Mouse (Mus musculus) heart, embryonic 10.5 days (tissue): ENCODE results near the gene Plcb4. TPM values are rescaled to one million over a fixed set of nuclear protein-coding genes. Genes with fewer than 3 reads are reported as not detected.

Experiments used
- DNase-seq: peaks from one replicate; pipeline ENCODE4 v3.0.0-alpha.2; 2017; ENCODE audit warnings: low spot score
- H3K27ac ChIP-seq: fragments of 300-500 bp; sonication (generic); 2 replicates; pipeline ENCODE4 v1.5.1; 2016; ENCODE audit warnings: mild to moderate bottlenecking
- H3K27me3 ChIP-seq: fragments of 300-500 bp; sonication (generic); 2 replicates; pipeline ENCODE4 v1.6.1; 2016; ENCODE audit warnings: mild to moderate bottlenecking; ENCODE audit not compliant: poor library complexity, insufficient read depth, severe bottlenecking
- H3K36me3 ChIP-seq: fragments of 300-500 bp; sonication (generic); 2 replicates; pipeline ENCODE4 v1.6.1; 2016; ENCODE audit warnings: mild to moderate bottlenecking, moderate library complexity
- H3K4me1 ChIP-seq: fragments of 300-500 bp; sonication (generic); 2 replicates; pipeline ENCODE4 v1.6.1; 2016; ENCODE audit warnings: mild to moderate bottlenecking
- H3K4me3 ChIP-seq: fragments of 300-500 bp; sonication (generic); 2 replicates; pipeline ENCODE4 v1.5.1; 2016; ENCODE audit warnings: mild to moderate bottlenecking, moderate library complexity
- H3K9me3 ChIP-seq: fragments of 300-500 bp; sonication (generic); 2 replicates; pipeline ENCODE4 v1.6.1; 2016; ENCODE audit warnings: mild to moderate bottlenecking, moderate library complexity
- WGBS: fragments of 180-500 bp; shearing (Covaris S2); methylation state at CpG from one replicate; pipeline ENCODE4 v1.1.7; 2016; 5-methylcytosine and 5-hydroxymethylcytosine counted together
- polyA plus RNA-seq: library from polyadenylated mRNA; unstranded; fragments of >200 nt; fragmentation: Nextera tagmentation; extraction: Ambion mirVana; gene quantifications from 2 replicates; pipeline ENCODE4 v1.2.1, GENCODE M21; 2016

Gene Plcb4
- polyA plus RNA-seq, 1 experiment from 2014 or later, result 17.8 TPM

GRCm38 (mm10) chr2:135711049-135711924, 52.5 kb downstream of the Plcb4 start:
- 31% methylated on average over 8 of the region's 8 CpGs for WGBS
- H3K9me3 ChIP-seq, result no peaks in the 10 kb centered on the region
- peaks cover 20% of the 10 kb centered on the region for H3K4me1 ChIP-seq
- no peaks in the 10 kb centered on the region for H3K36me3 ChIP-seq
- H3K27me3 ChIP-seq, result no peaks in the 10 kb centered on the region
- H3K27ac ChIP-seq, result peak overlapping the region; percentile 73
- H3K4me3 ChIP-seq, result peak overlapping the region; percentile 40
- no peak for DNase-seq

- Histone ChIP-seq H3K36me3 (no peaks in the 10 kb centered on the region), H3K27me3 (no peaks in the 10 kb centered on the region), H3K27ac (peak overlapping the region; percentile 73), H3K9me3 (no peaks in the 10 kb centered on the region), H3K4me3 (peak overlapping the region; percentile 40), H3K4me1 (peaks cover 24% of the 10 kb centered on the region)
- WGBS, result 18% methylated on average over 8 of the region's 8 CpGs
- DNase-seq, result no peak
Observed at GRCm38 (mm10) chr2:135711925-135712288, 53.1 kb downstream of the Plcb4 start.

DNA sequence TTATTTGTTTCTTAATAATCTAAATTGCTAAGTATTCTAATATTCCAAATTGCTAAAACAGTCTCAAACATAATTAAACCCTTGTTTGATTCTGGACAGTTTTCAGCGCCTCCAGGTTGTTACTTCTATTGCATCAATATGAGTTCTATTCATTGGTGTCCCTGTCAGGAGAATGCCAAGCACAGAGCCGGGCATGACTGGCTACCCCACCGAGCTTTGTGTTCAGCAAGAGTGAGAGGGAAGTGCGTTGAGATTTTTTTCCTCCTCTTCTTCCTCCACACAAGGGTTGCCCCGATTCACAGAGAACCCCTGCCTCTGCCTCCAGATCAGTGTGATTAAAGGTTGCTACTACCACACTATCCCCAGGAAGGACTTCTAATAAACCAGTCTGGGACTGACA, 53.5 kb downstream of the Plcb4 start:
- Histone ChIP-seq H3K36me3 (no peaks in the 10 kb centered on the region), H3K27ac (no peak overlapping the region), H3K9me3 (no peaks in the 10 kb centered on the region), H3K27me3 (no peaks in the 10 kb centered on the region), H3K4me1 (peaks cover 28% of the 10 kb centered on the region), H3K4me3 (no peak overlapping the region)
- WGBS, result 40% methylated on average over 5 of the region's 5 CpGs
- DNase-seq, result no peak

- 0 out of 2 replicates have a peak overlapping the region, but pooled peaks have one; percentile 22 for H3K27ac ChIP-seq
- peaks cover 34% of the 10 kb centered on the region for H3K4me1 ChIP-seq
- no peak for DNase-seq
- WGBS, result 49% methylated on average over 6 of the region's 6 CpGs
- no peaks in the 10 kb centered on the region for H3K9me3 ChIP-seq
- no peaks in the 10 kb centered on the region for H3K27me3 ChIP-seq
- H3K36me3 ChIP-seq, result no peaks in the 10 kb centered on the region
- H3K4me3 ChIP-seq, result no peak overlapping the region
Observed at GRCm38 (mm10) chr2:135712921-135713320, 54.1 kb downstream of the Plcb4 start.

- no peak for DNase-seq
- Histone ChIP-seq H3K9me3 (no peaks in the 10 kb centered on the region), H3K4me3 (no peak overlapping the region), H3K36me3 (no peaks in the 10 kb centered on the region), H3K27ac (no peak overlapping the region), H3K27me3 (no peaks in the 10 kb centered on the region), H3K4me1 (peaks cover 33% of the 10 kb centered on the region)
- WGBS, result 83% methylated on average over 4 of the region's 4 CpGs
Observed at GRCm38 (mm10) chr2:135716180-135716579, 57.4 kb downstream of the Plcb4 start.

DNA sequence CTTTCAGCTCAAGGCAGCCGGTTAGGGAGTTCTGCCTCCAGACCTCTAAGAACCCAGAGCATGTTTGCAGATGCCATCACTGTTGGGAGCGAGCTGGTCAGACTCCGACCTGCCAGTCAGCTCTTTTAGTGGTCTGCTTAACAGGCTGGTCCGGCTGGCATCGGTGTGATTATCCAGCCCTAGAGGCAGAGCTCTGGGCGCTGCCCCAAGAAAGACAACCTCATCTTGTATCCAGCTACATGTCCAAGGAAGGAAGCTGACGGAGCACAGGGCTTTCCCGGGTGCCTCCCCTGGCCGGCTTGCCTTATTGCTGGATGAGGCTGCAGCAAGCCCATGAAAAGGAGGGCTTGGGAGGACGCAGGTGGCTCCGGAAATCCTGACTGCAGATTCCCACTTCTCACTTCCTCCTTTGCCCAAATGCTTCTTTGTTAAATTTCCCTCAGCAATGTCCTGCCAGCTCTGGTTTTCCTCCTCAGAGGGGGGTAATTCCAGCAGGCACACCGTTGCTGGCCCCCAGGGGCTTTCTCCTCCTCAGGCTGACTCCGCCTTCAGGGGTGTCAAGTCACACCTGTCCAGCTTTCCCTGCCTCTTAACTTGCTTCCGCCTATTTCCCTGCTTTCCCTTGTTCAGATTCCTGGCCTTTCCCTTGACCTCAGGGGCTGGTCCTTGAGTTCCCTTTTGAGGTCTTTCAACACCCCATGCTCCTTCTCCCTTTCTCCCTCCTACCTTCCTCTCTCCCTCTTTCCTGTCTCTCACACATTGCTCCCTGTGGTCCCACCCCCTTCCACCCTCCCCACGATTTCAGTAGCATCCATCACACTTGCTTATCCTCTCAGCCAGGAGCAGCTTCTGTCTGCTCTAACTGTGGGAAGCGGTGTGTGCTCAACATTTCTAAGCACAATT, 58.7 kb downstream of the Plcb4 start:
- H3K27me3 ChIP-seq, result no peaks in the 10 kb centered on the region
- peaks cover 21% of the 10 kb centered on the region for H3K4me1 ChIP-seq
- DNase-seq, result no peak
- 12% methylated on average over 16 of the region's 16 CpGs for WGBS
- peak overlapping the region; percentile 42; the same call in 1 of the 2 replicates for H3K4me3 ChIP-seq
- H3K36me3 ChIP-seq, result no peaks in the 10 kb centered on the region
- peak overlapping the region; percentile 42; the same call in 1 of the 2 replicates for H3K27ac ChIP-seq
- no peaks in the 10 kb centered on the region for H3K9me3 ChIP-seq

DNA sequence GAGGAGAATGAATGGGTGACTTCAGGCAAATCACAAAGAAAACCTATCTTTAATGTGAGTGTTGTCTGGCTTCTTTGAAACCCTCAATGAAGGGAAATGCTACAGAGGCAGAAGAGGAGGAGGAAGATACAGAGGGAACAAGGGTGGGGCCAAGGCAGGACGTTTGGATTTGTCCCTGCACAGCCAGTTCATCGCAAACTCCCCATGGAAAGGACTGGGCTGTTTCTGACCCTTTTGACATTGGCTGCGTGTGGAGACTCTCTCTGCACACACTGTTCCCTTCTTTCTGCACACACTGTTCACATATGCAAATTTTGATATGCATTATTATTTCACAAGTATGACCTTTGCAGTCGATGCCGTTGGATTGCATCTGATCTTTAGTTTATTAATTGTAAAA, 63.3 kb downstream of the Plcb4 start:
- WGBS, result 64% methylated on average over 5 of the region's 5 CpGs

DNA sequence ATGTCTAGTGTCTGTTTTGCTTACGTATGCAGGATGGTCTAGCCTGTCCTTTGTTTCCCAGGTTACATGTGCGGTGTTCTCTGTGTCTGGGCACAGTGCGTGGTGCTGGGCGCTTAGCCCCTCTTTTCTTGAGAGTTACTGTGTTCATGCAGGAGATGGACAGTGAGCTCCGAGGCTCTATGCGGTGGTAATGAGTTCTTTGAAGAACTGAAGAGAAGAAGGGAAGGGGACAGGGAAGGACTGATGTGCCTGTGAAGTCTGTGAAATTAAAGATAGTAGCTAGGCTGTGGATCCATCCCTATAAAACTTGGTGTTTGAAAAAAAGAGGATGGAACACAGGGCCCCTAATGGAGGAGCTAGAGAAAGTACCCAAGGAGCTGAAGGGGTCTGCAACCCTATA, 64.6 kb downstream of the Plcb4 start:
- no peak for DNase-seq
- no peak overlapping the region for H3K27ac ChIP-seq
- WGBS, result 91% methylated on average over 6 of the region's 6 CpGs
- no peaks in the 10 kb centered on the region for H3K9me3 ChIP-seq
- no peak overlapping the region for H3K4me3 ChIP-seq
- H3K4me1 ChIP-seq, result peaks cover 12% of the 10 kb centered on the region
- no peaks in the 10 kb centered on the region for H3K36me3 ChIP-seq
- H3K27me3 ChIP-seq, result no peaks in the 10 kb centered on the region

More for the DNA sequence above, 63.3 kb downstream of the Plcb4 start:
- DNase-seq, result peak; percentile 19
- no peaks in the 10 kb centered on the region for H3K27me3 ChIP-seq
- H3K36me3 ChIP-seq, result no peaks in the 10 kb centered on the region
- H3K27ac ChIP-seq, result 0 out of 2 replicates have a peak overlapping the region, but pooled peaks have one; percentile 52
- H3K9me3 ChIP-seq, result no peaks in the 10 kb centered on the region
- H3K4me1 ChIP-seq, result peaks cover 21% of the 10 kb centered on the region
- H3K4me3 ChIP-seq, result no peak overlapping the region

GRCm38 (mm10) chr2:135724489-135724888, 65.7 kb downstream of the Plcb4 start:
- Histone ChIP-seq H3K4me3 (no peak overlapping the region), H3K27ac (no peak overlapping the region), H3K9me3 (no peaks in the 10 kb centered on the region), H3K36me3 (no peaks in the 10 kb centered on the region), H3K4me1 (peaks cover 12% of the 10 kb centered on the region), H3K27me3 (no peaks in the 10 kb centered on the region)
- no peak for DNase-seq
- WGBS, result 93% methylated on average over 10 of the region's 10 CpGs

DNA sequence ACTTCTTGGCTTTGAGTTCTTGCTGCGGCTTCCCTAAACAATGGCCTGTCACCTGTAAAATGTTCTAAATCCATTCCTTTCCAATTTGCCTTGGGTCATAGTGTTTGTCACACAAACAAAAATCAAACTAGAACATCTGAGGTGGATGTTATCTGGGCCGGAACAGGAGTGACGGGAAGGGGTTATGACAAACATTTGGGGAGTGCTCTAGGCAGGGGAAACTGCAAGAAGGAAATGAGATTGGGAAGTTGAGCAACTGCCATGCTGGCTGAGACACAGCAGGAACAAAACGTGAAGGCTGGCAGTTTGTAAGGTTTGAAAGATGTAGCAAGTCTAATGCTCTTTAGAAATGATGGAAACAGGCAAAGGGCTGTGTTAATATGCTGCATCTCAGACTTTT, 66.6 kb downstream of the Plcb4 start:
- no peaks in the 10 kb centered on the region for H3K9me3 ChIP-seq
- H3K4me3 ChIP-seq, result no peak overlapping the region
- H3K36me3 ChIP-seq, result no peaks in the 10 kb centered on the region
- no peak overlapping the region for H3K27ac ChIP-seq
- peaks cover 12% of the 10 kb centered on the region for H3K4me1 ChIP-seq
- WGBS, result 64% methylated on average over 4 of the region's 4 CpGs
- no peak for DNase-seq
- H3K27me3 ChIP-seq, result no peaks in the 10 kb centered on the region

DNA sequence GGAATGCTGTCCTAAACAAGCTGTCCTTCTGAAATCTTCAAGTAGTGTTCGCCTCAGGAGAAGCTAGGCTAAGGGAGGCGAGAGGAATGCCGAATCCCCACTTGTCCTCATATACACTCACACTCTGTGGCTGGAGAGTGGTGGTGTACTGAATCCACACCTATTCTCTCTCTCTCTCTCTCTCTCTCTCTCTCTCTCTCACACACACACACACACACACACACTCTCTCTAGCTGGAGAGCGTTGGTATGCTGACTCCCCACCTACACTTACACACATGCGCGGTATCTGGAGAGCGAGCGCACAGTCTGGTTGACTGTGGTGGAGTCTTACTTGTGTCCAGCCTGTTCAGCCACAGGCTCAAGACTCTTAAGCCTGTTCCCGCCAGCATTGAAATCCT, 68.3 kb downstream of the Plcb4 start:
- Histone ChIP-seq H3K36me3 (no peaks in the 10 kb centered on the region), H3K27ac (no peak overlapping the region), H3K4me3 (no peak overlapping the region), H3K4me1 (peaks cover 23% of the 10 kb centered on the region), H3K27me3 (no peaks in the 10 kb centered on the region), H3K9me3 (no peaks in the 10 kb centered on the region)
- WGBS, result 73% methylated on average over 9 of the region's 9 CpGs
- no peak for DNase-seq

DNA sequence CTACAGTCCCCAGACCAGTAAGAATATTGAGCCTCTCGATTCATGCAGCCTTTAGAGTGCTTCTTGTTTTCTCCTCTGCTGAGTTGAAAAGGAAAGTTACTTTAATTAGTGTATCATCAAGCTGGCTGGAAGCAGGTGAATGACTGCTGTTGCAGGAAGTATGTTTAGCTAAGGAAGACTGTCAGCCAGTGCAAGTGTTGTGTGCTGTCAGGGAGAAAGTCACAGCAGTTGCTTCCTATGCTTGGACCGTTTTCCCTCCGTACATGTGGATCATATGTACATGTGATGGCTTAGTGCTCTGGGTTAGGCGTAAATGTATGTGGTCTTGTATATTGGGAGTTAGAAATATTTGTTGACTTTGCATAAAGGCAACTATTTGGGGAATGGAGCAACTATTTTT, 69.1 kb downstream of the Plcb4 start:
- no peak for DNase-seq
- H3K27ac ChIP-seq, result no peak overlapping the region
- peaks cover 23% of the 10 kb centered on the region for H3K4me1 ChIP-seq
- WGBS, result 87% methylated on average over 4 of the region's 4 CpGs
- no peaks in the 10 kb centered on the region for H3K36me3 ChIP-seq
- no peaks in the 10 kb centered on the region for H3K27me3 ChIP-seq
- H3K4me3 ChIP-seq, result no peak overlapping the region
- no peaks in the 10 kb centered on the region for H3K9me3 ChIP-seq

DNA sequence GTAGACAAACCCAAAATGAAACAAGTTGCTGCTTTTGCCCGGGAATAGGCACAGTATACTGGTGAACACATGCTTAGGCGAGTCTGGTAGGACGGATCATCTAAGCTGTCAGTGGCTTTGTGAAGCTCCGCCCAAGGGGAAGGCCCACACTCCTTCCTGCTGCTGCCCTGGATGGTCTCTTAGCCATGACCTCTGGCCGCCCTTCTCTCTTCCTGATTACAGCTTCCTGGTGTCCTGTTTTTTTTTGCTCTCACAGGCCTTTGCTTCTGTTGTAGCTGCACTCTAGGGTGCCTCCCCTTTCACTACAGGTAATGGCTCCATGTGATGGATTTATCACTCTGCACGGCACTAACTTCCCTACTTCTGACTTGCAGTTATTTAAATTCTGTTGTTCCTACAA, 72.8 kb downstream of the Plcb4 start:
- Histone ChIP-seq H3K27ac (peak overlapping the region; percentile 37), H3K27me3 (no peaks in the 10 kb centered on the region), H3K36me3 (no peaks in the 10 kb centered on the region), H3K4me3 (no peak overlapping the region), H3K4me1 (peaks cover 34% of the 10 kb centered on the region), H3K9me3 (no peaks in the 10 kb centered on the region)
- WGBS, result 42% methylated on average over 6 of the region's 6 CpGs
- DNase-seq, result no peak
